Mouse (Mus musculus) left cerebral cortex, adult 8-10 months (tissue): ENCODE measurements around the gene Chn2. TPM values are rescaled to one million over a fixed set of nuclear protein-coding genes. Genes with fewer than 3 reads are reported as not detected.
"Not testable (repeated sequence)": the region's sequence is repeated elsewhere in the genome, so short reads cannot be mapped to it uniquely, and the experiment has no call there.

Source experiments
- DNase-seq, 2 experiments: peaks; one replicate each; pipeline ENCODE4 v3.0.0; 2022; ENCODE audit warnings: low spot score in 2 of 2
- total RNA-seq, 4 experiments: library from RNA; stranded (reverse); gene quantifications; 2 replicates each; pipeline ENCODE4 v1.2.4; 2022

Chn2 gene
- total RNA-seq, 4 experiments from 2014 or later = 46.0 to 51.8 (median 47.8) TPM

GRCm38 (mm10) chr6:54151443-54152241 is 112.3 kb downstream of the Chn2 start:
- no peak for DNase-seq

GRCm38 (mm10) chr6:54157097-54157496 is 117.7 kb downstream of the Chn2 start:
- DNase-seq = no peak

- DNase-seq = no peak
These were observed 119.0 kb downstream of the Chn2 start for GRCm38 (mm10) chr6:54158317-54158716.

DNA sequence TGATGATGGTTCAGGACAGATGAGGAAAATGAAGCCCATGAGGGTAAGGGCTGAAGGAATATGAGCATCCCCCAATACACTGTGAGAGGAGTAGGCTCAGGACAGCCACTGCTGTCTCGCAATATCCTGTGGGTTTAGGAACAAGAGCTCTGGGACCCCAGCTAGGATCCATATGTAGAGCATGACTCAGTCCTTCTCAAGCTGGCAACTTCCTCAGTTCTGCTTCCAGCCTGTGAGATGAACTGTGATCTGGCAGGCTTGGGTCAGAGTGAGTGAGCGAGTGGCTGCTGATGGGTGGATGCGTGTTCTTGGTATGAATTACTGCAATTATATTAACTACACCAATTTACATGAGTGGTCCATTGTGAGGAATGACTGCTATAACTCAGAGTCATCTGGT is 121.3 kb downstream of the Chn2 start:
- DNase-seq = peak in 1 of 2 experiments; percentile 17

DNA sequence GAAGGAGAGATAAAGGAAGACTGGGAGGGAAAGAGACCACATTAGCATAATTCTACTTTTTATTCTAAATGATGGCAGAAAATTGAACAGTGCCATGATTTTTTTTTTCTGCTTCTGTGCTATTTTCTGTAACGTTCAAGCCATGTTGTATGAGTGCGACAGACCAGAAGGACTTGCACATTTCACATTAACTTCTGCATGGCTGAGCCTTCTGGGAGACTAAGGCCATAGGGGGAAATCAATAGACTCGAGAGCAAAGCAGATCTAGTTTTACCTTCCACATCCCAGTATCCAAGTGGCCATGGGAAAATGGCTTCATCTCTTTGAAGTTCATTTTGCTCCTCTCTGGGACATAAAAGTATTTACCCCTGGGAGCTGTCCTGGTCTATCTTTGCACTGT is 121.9 kb downstream of the Chn2 start:
- DNase-seq = no peak

GRCm38 (mm10) chr6:54162321-54162720 is 123.0 kb downstream of the Chn2 start:
- no peak for DNase-seq

DNA sequence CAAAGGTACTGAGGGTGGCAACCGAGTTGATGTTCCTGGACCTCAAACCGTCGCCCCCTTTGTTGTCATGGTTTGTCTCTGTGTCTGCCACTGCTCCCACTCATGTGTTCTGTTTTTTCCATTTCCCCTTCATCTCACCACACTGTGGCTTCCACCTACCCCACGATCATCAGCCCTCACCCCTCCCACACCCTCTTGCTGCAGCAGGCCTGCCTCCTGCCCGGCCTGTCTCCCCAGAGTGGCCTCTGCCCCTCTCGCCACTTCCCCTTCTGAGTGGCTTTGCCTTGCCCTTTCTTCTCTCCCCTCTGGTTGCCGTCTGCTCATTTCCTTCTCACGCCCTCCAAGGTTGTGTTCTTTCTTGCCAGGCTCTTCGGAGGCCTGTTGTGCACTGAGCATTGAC is 123.4 kb downstream of the Chn2 start:
- peak in 1 of 2 experiments; percentile 14 for DNase-seq

GRCm38 (mm10) chr6:54163702-54164101 is 124.3 kb downstream of the Chn2 start:
- no peak for DNase-seq

GRCm38 (mm10) chr6:54164777-54165176 is 125.4 kb downstream of the Chn2 start:
- no peak for DNase-seq

GRCm38 (mm10) chr6:54165246-54165645 is 125.9 kb downstream of the Chn2 start:
- no peak for DNase-seq

- DNase-seq = no peak
These were observed 126.5 kb downstream of the Chn2 start for GRCm38 (mm10) chr6:54165863-54166262.

- no peak for DNase-seq
These were observed 127.7 kb downstream of the Chn2 start for GRCm38 (mm10) chr6:54166991-54167546.

DNA sequence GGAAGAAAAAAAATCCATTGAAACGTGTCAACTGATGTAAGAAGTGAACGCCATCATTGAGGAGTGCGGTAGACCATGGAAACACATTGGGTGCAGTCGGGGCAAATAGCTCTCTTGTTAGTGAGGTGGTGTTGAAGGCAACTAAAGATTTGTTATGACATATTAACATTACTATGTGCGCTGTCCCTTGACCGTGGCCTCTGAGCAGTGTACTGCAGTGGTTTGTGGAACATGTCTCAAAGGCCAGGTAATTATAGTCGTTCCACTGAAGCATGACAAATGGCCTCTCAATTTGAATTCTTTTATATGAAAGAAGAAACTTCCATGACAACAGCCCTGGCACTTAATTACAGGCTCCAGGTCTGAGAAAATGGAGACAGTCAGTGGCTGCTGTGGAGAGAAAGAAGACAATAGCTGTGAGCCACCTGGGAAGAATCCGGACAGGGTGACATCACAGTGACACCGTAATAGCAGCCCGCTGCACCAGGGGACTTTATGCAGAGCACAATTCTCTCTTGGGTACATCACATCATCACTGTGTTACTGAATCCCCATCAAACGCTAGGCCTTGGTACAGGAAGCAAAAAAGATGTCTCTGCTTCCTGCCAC is 131.0 kb downstream of the Chn2 start:
- DNase-seq = no peak

DNA sequence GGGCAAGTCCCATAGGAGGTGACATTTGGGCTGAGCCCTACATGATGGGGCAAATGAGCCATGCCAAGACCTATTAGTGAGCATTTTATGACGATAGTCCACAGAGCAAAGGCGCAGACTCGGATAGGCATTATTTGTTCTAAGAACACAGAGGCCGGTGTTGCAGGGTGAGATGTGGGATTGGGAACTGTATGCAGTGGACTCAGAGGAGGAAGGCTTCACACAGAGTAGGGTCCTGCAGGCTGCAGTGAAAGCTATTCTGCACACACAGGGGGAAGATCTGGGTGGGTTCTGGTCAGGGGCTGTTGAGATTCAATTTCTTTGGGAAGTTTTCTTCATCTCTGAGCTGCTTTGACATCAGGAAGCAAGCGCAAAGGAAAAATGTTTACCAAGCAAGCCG is 132.0 kb downstream of the Chn2 start:
- DNase-seq = no peak

GRCm38 (mm10) chr6:54175473-54176215 is 136.3 kb downstream of the Chn2 start:
- DNase-seq = no peak

DNA sequence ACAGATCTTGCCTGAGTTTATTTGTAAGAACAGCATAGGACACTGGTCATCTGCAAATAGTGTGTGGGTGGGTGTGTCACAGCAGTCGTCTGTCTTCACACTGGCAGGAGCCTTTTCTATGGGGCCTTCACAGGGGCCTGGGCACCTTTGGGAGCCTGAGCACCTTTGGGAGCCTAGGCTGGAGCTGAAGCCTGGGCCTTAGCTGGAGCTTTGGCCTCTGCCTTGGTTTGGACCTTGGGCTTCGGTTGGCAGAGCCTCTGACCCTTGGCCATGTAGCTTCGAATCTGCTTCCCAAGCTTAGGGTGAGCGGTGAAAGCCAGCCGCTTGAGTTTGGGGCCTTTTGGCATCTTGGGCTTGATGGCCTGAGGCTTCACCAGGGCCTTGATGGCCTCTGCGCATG is 137.7 kb downstream of the Chn2 start:
- DNase-seq = not testable (repeated sequence)

- no peak for DNase-seq
These were observed 139.9 kb downstream of the Chn2 start for GRCm38 (mm10) chr6:54179056-54179873.

- no peak for DNase-seq
These were observed 140.5 kb downstream of the Chn2 start for GRCm38 (mm10) chr6:54179874-54180212.

DNA sequence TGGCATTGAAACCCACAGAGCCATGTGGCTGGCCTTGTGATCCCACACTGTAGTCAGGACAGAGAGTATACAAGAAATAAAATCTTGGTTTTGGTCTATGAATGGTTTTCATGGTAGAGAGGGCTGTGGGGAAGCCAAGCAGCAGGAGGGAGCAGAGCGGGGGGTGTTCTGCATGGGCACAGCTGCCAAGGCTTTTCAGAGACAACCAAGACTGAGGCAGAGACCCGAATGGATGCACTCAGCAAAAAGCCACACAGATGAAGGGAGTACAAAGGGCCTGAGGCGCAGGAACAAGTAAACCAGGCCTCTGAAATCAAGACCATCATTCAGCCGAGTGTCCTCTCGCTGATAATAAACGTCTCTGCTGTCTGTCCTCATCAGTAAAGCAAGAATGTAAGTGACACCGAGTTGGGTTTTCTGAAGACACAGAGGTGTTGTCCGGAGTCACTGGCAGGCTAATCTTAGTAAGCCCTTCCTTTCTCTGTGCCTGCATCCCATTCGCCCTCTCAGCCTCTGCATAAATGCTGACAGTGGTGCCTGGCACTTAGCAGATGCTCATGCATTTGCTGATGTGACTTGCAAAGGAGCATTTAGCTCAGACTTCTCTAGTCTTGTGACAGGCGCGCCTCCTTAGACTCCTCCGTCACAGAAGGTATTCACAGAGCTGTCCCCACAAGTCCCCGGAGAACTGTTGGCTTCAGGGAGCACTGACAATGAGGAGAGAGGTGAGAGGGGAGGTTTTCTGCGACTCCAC is 144.6 kb downstream of the Chn2 start:
- DNase-seq = peak; percentile 18 to 50

DNA sequence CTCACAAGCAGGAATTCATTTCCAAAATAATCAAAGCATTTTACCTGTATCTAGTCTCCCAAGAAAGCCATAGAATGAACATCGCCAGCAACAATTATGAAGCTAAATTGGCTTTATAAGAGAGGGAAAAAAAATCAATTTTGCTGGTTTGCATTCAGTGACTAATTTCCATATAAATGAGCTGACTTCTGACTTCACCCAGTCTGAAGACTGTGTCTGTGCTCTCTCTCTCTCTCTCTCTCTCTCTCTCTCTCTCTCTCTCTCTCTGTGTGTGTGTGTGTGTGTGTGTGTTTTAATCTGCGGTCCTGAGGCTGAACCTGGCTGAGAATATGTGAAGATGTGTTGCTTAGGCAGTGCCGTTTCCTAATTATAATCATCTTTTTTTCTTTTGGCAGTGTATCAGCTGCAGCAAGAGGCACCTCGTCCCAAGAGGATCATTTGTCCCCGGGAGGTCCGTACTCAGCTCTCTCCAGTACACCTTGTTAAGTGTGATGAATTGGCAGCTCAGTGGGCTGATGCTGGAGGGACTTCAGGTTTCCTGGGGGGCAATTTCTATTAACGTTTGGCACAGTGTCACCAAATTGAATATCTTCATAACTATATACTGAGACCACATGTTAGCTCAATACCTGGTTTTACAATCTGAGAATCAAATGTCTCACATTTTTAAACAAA is 154.4 kb downstream of the Chn2 start:
- no peak for DNase-seq
